Mouse (Mus musculus): Measurements from ENCODE around the gene Vgll4. TPM values are rescaled to one million over a fixed set of nuclear protein-coding genes. Genes with fewer than 3 reads are reported as not detected.

The Vgll4 gene
- total RNA-seq, 2 experiments from 2014 or later = 54.7 to 57.4 TPM

DNA sequence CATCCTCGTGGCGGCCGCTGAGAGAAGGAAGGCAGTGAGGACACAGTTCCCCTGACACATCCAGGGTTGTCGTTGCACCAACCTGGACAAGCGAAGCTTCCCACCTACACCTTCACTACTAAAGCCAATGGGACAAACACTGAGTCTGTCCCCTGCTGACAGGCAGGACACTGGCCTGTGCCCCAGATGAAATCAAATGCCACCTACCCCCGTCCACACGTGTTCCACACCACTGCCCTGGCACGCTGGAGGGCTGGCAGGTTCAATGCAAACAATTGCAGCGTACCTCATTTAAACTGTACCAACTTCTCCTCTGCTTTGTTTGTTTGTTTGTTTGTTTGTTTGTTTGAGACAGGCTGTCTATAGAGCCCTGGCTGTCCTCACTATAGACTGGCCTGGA is 50.8 kb downstream of the Vgll4 start:
- DNase-seq = no peak

DNA sequence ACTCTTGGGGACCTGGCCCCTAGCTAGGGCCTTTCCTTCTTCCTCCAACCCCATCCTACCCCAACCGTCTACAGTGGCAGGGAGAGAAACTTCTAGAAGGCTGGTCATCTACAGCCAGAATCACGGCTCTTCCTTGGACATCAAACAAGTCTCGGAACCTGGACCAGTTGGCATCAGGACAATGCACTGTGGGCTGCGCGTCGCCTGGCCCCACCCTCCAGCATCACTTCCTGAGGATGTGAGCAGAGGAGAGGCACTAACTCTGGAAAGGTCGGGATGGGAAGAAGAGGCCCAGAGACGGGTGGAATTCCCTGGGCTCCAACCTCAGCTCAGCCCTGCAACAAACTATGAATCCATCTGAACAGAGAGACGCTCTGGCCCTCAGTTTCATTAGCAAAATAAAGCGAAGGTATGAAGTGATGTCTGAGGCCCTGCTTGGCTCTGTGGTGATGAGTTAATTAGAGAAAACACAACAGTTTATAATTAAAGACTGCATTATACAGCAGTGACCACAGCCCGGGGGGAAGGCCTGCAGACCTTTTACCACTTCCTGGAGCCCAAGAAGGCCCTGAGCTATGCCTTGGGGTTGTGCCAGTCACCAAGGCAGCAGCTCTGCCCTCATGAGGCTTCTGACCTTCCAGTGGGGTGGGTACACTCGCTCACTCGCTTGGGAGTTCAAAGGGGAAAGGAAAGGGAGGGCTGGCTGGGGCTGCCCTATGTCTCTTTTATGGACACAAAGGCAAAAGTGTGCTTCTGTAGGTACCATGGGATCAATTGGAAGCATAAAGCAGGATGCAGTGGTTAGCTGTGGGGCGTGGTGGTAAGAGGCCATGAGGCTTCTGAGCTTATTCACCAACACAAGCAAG is 51.8 kb downstream of the Vgll4 start:
- DNase-seq = peak; percentile 58 to 74

DNA sequence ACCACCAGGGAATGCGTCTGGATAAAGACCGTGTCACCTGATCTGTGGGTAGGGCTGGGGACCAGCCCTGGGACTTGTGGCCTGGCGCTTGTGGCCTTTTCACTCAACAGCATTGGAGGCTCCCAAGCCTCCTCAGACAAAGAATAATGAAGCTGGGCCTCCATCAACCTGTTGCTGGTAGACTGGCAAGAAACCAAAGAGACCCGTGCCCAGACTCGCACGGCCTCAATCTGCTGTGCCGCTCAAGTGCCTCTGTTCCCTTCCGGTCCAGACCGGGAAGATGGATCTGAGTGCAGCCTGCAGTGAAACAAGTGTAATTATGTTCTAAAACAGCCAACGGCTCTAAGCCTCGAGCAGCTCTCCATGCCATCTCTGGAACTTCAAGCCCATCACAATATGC is 52.7 kb downstream of the Vgll4 start:
- no peak for DNase-seq

DNA sequence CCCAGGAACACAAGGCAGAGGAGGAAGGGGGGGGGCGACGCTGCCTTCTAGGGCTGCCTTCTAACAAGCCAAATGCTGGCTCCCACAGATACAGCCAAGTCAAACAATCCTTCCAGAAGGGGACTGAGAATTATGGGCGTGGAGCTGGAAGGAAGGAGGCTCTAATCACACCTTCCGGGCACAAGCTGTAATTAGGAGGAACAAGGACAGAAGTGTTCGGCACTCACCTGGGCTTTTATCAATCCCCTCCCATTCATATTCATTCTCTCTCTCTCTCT is 53.1 kb downstream of the Vgll4 start:
- DNase-seq = no peak

DNA sequence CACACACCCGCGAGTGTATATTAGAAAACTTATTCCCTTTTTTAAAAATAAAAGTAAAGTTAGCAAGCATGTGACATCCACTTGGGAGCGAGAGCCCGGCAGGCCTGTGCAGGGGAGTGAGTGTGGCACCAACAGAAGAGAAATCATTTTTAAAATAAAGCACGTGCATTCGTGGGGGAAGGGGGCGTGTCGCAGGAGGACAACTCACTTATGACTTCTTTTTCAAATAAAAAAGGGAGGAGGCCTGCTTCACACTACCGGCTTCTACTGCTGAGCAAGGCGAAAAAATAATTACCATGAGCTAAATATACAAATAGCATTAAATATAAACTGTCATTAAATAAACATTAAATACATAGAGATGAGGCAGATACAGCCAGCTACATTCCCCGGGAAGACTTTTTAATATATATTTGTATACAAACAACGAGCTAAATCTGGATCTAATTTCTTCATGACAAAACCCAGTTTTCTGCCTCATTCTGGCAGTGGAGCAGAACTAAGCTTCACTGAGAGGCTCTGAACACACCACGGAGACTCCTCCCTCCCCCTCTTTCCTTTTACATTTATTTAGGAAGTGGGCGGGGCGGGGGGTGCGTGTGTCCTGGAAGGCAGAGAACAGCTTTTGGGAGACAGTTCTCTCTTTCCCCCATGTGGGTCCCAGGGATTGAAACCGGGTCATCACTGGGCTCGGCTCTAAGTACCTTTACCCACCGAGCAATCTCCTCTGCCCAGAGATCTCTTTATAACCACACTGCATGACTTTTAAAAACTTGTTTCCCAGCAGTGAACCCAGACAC is 53.7 kb downstream of the Vgll4 start:
- no peak for DNase-seq

DNA sequence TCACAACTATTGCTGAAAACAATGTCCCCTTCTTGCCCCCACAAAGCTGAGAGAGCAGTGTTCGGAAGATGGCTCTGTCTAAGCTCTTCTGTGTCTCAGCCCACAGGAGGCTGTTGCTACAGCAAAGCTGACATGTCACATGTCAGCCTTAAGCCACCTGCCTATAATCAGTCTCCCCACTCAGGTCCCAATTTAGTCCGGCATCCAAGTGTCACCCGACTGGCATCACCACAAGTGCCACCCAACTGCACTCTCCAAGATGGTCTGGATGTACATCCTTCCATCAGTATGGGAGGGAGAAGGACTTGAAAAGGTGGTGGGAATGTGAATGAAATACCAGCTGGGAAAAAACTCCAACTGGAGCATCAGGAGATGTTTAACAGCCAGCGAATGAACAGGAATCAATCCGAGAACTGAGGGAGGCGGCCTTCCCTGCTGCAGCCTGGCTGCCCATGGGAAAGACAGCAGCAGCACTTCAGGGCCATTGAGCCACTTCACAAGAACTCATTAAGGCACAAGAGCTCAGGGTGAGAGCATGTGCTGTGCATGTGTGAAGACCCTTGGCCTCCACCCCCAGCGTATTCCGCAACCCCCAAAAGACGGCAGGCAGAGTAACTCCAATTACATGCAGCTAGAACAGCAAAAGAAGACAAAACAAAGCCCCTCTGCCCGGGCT is 55.6 kb downstream of the Vgll4 start:
- DNase-seq = no peak

DNA sequence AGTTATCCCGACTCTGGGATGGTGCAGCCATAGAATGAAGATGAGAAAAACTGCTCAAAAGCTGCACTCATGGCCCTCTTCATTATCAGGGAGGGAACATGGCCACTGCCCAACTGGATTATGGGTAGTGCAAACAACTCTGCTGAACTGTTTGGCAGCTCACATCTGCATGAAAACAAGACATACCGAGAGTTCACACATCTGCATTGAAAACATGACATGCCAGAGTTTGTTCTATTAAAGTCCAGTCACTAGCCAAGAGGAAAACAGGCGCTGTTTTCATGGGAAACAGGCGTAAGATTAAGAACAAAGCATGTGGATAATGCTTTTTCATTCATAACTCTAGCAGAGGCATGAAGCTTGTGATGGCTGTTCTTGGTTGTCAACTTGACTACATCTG is 56.7 kb downstream of the Vgll4 start:
- no peak for DNase-seq

DNA sequence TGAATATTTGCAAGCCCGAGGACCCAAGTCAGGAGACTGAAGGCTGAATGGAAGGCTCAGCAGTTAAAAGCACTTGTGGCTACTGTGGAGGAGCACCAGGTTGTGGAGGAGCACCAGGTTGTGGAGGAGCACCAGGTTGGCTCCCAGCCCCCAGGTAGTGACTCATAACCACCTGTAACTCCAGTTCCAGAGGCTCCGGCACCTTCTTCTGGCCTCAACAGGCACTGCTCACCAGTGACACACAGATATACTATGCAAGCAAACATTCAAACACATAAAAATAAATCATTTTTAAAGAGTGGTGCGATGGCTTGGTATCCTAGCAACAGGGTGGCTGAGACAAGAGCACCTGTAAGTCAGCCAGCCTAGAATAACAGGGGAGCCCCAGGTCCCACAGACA is 58.3 kb downstream of the Vgll4 start:
- DNase-seq = no peak

DNA sequence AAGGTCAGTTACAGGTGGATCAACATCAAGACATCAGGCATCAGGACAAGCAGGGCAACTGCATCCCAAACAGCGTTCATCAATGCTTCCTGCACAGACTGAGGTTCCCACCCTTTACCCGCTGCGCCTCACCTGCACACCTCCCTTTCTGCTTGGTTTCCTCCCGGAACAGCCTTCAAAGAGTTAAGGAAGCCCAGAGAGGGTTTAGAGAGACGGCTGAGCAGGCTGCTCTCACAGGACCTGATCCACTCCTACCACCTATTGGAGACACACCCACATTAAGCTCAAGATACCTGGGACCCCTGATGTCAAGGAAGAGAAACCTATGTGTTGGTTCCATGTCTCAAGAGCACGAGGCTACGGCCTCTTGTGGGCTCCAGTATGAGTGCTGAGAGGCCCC is 60.0 kb downstream of the Vgll4 start:
- DNase-seq = no peak

DNA sequence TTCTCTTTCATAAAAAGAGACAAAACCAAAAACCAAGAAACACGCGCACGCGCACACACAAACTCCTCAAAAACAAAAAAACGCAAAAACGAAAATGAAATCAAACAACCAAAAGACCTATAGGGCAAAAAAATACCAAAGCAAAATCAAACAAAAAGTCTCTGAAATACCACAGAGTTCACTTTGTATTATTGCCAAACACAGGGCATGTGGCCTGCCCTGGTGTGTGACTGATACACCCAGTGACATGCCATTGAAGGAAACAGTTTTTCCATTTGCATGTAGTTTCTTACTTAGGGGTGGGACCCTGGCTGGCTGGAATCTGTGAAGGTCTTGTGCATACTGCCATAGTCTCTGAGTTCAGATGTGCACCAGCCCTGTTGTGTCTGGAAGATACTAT is 62.3 kb downstream of the Vgll4 start:
- DNase-seq = no peak

DNA sequence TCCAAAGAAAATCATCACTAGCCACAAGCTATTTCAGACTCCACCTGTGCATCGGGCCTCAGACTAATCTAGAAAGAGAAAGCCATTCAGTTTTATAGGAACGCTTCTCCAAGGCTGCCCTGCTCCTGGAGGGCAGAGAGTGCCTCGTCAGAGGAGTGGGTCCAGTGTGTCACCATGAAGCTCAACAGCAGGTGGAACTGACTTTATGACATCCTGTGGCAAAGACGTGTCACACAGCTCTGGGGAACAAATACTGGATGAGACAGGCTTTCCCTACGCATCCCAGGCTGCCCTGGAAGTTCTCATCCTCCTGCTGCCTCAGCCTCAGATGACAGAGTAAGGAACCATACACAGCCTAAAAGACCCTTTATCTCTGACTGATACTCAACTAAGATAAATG is 63.6 kb downstream of the Vgll4 start:
- no peak for DNase-seq

DNA sequence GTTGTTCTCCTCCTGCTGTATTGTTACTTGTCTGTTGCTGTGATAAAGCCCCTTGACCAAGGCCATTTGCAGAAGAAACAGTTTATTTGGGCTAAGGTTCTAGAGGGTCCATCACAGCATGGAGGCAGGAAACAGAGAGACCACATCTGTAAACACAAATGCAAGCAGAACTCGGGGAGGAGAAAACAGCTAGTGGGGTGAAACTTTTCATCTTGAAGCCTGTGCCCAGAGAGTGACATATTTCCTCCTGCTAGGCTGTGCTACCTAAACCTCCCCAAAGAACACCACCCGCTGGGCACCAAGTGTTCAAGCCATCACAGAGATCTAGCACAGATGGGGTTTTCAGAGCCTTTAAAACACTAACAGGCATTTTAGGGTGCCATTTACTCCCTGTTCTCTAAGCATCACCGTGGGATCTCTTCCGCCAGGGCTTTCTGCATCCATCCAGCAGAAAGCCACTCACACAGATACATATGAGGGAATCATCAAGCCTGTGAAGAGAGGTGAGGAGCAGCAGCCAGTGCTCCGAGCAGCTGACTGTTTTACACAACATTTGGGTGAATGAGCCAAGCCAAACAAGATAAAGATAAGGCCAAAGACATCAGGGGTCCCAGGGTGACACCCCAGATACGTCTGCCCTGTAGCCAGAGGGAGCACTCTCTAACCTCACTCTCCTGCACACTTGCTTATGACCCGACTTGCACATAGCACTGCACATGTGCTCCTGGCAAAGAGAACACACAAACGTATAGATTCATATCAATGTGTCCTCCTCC is 64.4 kb downstream of the Vgll4 start:
- DNase-seq = no peak

DNA sequence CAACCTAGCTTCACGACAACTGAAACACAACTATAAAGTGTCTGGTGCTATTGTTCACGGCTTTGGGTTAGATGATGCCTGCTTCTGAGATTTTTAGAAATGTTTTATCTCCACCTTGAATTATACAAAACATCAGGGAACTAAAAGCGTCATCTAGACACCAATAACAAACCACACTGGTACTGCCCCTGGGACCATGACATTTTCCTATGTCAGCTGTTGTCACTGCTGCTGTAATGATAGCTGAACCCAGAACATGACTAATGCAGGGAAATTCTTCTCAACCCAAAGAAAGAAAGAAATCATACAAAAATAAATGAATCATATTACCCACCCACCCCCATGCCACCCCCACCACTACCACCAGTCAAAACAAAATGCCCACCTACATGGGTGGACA is 65.0 kb downstream of the Vgll4 start:
- DNase-seq = no peak

DNA sequence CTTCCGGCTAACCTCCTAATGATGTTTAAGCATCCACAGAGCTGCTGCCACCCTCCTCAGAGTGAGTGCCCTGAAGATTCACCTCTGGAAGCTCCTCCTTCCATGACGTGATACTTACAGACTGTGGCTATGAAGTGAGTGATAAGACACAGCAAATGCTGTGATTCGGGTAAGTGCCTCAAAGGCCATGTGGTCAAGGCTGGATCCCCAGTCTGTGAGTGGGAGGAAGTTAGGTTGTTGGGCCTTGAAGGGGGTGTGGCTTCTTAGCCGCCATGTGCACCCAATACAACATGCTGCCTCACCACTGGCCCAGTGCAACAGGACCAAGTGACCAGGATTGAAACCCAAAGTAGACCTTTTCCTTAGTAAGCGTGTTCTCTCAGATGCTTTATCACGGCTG is 65.6 kb downstream of the Vgll4 start:
- DNase-seq = no peak

DNA sequence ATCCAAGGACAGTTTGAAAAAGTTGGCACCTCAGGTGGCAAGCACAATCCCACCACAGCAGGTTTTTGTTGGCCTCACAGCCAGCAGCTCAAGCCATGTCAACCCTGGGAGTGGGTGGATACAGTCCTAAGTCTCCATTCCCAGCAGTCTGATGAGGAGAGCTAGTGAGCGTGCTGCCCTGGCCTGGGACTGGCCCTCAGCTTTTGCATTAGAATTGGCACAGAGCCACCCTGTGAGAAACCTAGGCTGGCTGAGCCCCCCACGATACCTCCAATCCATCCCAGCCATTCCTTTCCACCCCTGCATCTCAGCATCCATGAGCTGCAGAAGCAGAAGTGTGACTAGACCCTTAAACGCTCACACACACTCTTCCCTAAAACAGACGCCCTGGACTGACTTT is 67.9 kb downstream of the Vgll4 start:
- DNase-seq = no peak

DNA sequence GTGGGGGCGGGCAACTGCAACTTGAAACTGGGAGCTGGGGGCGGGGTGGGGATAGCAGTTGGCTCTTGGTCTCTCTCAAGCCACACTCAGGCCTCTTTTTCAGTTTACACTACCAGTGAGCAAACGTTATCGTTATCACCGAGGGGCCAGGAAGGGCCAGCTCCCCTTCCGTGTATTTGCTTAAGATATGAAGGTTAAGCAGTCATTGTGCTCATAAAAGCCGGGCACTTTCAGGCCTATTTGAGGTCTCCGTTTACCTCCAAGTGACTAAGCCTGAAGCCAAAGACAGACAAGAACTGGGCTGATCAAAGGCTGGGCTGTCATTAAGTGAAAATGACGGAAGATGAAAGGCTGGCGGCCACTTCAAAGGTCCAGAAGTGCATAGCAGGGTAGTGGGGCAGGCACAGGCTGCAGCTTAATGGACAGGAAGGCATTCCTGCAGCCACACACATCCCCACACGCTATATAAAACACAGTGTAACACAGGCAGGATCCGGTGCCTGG is 68.4 kb downstream of the Vgll4 start:
- peak; percentile 67 to 68 for DNase-seq

DNA sequence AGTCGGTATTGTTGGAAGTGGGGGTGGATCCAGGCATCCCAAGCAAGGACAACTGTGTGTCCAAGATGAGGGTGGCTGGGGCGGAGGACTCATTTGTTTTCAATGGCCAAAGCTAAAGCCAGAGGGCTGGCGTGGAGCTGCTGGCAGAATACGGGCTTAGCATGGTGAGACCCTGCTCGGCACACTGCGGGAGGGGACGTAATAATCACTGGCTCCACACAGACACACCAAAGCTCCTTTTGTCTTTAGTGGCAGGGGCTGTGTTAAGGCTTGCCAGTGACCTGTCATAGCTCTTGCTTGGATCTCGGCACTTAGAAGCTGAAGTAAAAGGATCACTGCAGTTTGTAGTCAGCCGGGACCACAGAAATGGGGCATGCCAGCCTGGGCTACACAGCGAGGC is 69.6 kb downstream of the Vgll4 start:
- no peak for DNase-seq

DNA sequence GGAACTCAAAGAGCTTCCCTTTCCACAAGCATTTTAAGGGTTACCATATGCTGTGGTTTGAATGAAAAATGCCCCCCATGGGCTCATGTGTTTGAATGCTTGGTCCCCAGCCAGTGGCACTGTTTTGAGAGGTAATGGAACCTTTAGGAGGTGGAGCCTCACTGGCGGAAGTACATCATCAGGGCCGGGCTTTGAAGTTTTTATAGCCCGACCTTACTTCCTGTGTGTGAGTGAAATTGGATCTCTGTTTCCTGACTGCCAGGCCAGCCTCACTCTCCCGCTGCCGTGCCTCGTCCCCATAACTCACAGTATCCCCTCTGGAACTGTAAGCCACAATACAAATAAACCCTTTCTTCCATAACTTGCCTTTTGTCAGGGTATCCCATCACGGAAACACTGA is 70.1 kb downstream of the Vgll4 start:
- no peak for DNase-seq

DNA sequence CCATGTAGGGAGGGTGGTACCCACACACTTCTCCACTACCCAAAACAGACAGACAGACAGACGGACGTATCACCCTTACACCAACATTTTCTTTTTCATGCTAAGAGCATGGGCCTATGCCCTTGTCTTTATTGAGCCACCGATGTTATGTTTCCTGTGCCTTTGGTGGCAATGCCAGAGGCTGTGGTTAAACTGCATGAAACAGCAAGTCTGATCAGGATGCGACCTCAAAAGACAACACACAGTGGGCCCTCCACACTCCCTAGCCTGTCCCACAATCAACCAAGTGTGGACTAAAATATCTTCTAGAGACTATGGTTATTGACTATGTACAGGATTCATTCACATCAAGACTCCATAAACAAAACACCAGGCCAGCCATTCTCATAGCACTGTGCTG is 70.8 kb downstream of the Vgll4 start:
- DNase-seq = no peak

DNA sequence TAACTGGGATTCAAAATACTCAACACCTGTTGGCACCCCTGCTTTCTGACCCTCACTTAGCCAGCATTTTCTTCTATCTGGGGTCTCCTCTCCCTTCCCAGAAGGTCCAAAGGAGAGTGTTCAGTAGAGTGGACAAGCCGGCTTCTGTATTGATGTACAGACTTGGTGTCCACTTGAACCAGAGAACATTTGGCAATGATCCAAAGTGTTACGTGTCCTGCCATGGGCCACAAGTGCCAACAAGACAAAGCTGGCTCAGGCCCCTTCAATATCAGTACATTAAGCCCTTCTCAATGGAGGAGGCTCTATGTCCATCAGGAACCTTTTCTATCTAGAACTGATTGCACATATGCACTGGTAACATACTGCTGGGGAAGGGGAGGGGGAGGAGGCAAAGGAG is 73.5 kb downstream of the Vgll4 start:
- peak in 1 of 2 experiments; percentile 36 for DNase-seq

DNA sequence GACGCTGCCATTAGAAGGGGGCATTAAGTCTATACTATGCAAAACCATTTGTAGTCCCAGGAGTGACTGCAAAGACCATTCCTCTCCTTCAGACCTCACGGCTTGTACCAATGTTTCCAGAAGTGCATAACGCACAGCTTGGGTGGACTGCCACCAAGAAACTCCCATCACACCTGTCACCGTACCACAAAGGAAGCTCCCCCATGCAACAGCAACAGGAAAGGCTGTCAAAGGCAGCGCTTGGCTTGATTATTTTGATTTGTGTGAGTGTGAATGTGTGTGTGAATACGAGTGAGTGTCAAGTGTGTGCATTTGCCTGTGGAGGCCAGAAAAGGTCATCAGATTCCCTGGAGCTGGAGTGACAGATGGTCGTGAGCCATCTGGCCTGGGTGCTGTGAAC is 74.6 kb downstream of the Vgll4 start:
- DNase-seq = no peak

DNA sequence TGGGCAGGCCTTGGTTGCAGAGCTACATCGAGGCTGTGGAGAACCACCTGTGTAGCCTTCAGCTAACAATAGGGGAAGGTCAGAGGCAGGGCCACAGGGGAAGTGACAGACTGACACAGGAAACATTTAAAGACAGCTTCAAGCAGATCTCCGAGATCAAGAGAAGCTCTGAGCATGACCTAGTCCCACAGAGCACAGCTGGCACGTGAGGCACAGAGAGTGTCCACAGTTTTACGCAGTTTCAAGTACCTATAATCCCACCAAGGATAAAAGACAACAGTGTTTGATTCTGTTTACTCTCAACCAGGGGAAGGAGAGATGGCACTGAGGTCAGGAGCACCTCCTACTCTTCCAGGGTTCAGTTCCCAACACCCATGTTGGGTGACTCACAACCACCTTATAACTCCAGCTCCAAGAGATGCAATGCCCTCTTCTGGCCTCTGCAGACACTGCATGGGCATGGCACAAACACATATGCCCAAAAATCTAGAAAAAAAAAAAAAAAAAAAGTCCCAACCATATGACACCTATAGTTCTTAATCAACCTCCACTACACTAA is 75.2 kb downstream of the Vgll4 start:
- DNase-seq = peak in 1 of 2 experiments; percentile 24
